Mouse (Mus musculus): ENCODE data around the gene 1520401A03Rik. TPM values are rescaled to one million over a fixed set of nuclear protein-coding genes. Genes with fewer than 3 reads are reported as not detected.

1520401A03Rik gene
- total RNA-seq, 2 experiments from 2014 or later, result not detected

DNA sequence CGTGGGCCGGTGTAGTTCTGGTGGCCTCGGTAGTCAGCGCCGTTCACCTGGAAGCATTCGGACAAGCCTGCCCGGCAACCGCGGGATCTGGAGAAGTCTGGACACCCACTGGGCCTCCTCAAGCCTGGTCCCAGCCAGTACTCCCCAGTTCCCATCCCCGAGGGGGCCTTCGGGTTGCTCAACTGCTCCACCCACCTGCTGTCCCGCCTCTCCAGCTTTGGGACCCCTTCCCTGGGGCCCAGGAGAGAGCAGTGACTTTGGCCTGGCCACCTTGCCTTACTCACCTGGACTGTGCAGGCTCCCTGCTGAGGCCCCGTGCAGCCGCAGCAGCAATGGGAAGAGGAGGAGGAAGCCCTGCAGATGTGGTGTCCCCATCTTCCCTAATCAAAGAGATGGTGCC is 22.1 kb upstream of the 1520401A03Rik start:
- no peak for ATAC-seq (replicated peaks; ENCODE audit: low FRiP score, poor library complexity, severe bottlenecking)

DNA sequence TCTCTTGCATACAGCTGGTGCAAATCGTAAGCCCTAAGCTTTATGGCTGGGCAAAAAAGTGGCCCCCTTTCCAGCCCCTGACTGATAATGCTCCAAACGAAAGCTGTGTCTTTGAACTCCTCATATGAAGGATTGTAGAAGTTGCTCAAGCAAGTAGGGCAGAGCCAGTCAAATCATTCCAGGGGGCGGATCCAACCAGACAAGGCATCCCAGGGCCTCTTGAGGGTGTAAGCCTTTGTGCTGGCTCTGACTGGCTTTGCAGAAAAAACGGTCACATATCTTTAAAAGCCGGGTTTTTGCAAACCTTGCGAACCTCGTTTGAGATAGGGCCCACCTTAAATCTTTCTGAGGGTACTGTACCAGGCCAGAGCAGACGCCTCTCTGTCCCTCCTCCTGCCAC is 21.5 kb upstream of the 1520401A03Rik start:
- no peak for ATAC-seq (replicated peaks; ENCODE audit: low FRiP score, poor library complexity, severe bottlenecking)

DNA sequence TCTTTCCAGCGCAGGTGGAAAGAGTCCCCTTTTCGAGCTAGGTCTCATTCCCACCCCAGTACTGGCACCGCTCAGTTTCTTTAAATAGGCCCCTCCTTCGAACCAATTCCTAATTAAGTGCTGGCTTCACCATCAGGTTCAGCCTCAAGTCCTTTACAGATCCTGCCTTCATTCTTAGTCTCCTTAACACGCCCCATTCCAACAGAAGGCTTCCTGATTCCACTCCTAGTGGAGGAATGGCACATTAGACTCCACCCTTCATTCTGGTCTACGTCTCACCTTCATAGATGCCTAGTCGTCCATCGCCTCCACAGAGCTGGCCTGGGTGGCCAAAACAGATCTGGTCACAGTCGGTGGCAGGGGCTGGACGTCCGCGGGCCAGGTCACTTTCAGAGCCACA is 20.4 kb upstream of the 1520401A03Rik start:
- no peak for ATAC-seq (replicated peaks; ENCODE audit: low FRiP score, poor library complexity, severe bottlenecking)

DNA sequence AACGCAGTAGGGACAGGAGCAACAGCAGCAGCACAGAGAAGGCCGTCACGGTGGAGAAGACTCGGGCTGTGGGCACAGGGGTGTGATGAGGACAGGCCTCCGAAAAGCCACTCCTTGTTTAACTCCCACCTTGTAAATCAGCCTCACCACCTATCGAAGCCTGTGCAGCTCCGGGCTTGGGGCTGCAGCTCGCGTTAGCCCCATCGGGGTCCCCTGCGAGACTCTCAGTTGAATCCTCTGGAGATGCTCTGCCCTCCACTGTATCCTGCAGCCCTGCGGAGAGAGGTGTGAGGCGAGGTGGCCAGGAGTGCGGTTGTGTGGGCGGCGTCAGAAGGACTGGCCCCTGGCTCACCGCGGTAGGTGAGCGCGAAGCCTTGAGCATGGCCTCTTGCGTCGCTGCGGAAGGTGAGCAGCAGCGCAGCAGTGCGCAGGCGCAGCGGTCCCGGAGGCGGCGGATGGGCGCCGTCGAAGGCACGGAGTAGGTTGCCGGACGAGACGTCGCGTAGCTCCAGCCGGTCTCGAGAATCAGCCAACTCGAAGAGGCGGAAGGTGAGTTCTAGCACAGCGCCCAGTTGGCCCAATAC is 19.7 kb upstream of the 1520401A03Rik start:
- no peak for ATAC-seq (replicated peaks; ENCODE audit: low FRiP score, poor library complexity, severe bottlenecking)

DNA sequence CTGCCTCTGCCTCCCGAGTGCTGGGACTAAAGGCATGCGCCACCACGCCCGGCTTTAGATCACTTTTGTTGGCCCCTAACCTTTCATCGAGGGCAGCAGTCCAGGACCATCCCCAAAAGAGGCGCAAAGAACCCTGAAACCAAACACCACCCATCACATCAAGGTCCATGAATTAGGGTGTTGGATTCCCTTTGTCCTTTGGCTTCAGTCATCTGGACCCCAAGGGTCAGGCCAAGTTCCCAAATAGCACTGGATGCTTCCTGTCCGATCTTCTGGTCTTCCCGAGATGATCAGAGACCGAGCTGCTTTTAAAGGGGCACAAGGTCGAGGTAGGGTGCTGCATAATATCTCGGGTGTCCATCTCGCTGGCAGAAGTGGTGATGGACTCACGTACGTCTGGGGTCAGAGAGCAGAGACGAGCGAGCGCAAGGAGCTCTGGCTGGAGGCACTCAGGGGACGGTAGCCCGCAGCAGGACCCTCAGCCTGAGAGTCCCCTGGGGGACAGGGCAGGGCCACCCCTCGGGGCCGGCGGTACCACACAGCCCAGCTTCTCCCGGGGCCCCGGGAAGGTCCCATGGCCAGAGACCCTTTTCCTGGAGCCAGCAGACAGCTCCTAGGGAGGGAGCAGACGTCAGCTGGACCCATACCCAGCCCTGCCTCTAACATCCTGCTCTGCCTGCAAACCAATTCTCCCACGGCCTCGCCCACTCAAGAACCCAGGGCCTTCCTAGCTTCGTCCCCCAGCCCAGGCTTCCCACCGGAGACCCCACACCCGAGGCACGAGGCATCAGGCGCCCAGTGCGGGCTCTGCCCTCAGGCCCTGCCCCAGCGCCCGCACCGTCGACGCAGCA is 19.0 kb upstream of the 1520401A03Rik start:
- ATAC-seq (replicated peaks; ENCODE audit: low FRiP score, poor library complexity, severe bottlenecking), result no peak

DNA sequence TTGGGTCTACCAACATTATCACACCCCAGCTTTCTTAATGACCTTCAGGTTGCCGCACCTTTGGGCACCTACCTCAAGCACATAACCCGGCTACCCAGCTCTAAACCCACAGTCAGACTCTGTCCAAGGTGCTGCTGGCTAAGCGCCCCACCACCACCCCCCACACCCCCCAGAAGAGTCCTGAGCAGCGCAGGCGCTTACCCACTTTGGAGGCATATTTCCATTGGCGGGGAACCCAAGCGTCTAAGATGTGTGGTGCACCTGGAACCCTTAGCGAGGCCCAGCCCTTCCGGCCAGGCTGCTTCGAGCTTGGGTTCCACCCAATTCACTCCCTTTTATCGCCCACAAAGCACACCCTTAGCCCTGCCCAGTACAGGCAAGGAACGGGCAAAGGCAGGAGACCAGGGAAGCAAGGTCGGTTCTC is 18.0 kb upstream of the 1520401A03Rik start, which contains the start of gene Paqr4:
TSS of gene Paqr4 (minus strand) at position 270 of the 424 bp plus-strand sequence.
- ATAC-seq (replicated peaks; ENCODE audit: low FRiP score, poor library complexity, severe bottlenecking), result peak; percentile 72

DNA sequence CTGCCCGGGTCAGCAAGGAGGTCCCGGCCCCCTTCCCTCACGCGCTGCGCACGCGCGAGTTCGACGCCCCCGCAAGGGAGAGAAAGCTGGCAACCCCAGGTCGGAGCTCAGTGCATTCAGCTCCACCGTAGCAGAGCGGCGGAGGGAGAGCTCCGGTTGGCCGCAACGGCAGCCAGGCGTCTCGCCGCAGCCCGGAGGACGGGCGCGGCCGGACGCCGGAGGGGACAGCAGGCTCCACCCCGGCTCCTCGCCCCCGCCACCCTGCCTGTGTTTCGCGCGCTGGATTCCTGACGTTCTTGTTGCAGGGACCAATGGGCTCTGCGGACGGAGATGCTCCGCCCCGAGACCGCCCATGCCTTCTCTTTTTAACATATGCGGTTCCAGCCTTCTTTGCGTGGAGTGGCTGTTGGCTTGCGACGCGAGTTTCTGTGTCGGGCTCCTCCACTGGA is 17.6 kb upstream of the 1520401A03Rik start:
- peak; percentile 86 for ATAC-seq (replicated peaks; ENCODE audit: low FRiP score, poor library complexity, severe bottlenecking)

DNA sequence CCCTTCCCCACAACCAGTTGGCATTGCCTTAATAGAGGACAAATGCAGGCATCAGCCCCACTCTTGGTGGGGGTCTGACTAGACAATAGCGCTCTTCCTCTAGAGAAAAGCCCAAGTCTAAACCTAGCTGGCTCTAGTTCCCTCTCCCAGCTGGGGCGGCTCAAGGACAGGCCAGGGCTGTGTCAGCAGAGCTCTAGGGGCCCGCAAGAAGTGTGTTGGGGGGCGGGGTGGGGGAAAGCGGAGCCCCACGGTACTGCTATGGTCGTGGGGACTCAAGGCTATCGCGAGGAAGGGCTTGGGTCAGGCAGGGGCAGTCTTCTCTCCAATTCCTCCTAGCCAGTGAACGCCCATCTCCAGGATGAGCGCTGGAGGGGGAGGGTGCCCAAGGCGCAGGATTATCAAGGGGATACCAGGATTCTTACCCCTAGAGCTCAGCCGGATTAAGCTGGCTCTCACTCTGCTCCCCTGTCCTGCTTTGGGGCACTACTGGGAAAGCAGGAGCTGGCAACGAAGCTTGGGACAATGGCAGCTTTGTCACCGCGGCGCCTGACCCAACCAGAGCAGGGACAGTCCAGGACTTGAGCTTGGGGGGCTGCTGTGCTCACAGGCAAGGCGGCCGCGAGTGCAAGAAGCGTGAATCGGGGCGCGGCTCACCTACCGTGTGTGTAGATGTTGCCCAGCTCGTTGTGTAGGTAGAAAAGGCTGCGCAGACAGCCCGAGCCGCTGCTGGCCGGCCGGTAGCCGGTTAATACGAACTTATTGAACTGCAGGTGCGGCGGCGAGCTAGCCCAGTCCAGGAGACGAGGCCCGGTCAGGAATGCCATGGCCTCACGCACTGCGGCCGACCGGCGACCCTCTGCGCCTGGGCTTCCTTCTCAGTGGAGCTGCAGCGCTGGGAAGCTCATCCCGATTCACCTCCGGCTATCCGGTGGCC is 16.9 kb upstream of the 1520401A03Rik start:
- peak; percentile 10; the same call in 1 of the 2 replicates for ATAC-seq (replicated peaks; ENCODE audit: low FRiP score, poor library complexity, severe bottlenecking)

DNA sequence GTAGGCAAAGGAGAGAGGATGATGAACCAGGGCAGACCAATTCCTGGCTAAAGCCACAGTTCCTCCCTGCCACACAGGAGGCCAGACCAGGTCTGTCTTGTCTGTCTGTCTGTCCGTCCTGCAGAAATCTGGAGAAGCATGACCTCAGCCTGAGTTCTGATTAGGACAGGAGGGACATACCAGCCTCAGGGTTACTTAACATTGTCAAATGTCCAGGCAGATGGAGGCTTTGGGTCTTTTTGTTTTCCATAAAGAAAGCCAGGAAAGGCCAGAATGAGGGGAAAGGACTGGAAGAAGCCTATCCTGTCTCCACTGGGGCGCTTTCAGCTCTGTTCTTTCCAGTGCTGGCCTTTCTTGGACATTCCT is 16.2 kb upstream of the 1520401A03Rik start:
- no peak for ATAC-seq (replicated peaks; ENCODE audit: low FRiP score, poor library complexity, severe bottlenecking)

DNA sequence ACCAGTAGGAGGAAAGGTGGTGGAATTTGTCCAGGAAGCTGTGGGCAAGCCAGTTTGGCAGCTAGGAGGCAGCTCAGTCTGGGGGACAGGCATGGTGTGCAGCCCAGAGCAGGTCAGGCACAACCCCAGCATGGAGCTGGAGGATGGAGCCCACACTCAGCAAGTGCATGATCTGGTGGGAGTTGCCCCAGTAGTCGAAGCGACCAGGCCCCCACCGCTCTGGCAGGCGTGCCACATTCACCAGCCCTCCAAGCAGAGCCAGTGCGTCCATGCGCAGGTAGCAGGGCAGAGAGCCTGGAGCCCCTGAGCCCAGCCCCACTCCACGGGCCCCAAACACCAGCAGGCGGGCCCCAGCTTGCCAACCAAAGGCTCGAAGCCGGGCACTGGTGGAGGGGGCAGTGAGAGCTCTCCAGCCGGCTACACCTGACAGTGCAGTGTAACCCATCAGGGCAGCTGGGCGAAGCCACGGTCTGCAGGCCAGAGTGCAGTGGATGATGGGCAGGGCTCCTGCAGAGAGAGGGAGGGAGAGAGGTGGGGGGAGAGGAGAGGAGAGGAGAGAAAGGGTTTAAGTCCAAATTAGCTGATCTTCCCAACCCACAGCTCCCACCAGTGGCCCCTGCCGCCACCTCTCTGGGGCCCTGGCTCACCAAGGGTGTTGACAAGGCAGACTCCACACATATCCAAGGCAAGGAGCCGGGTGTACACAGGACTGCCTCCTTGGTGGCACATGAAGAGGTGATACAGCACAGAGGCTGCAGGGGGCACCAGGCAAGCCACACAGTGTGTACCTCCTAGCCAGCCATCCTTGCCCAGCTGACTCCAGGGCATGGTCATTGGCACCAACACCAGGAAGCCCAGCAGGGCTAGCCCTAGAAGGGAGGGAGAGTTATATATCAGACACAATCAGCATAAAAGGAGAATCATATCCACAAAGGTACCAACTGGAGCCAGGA is 15.2 kb upstream of the 1520401A03Rik start:
- no peak for ATAC-seq (replicated peaks; ENCODE audit: low FRiP score, poor library complexity, severe bottlenecking)

DNA sequence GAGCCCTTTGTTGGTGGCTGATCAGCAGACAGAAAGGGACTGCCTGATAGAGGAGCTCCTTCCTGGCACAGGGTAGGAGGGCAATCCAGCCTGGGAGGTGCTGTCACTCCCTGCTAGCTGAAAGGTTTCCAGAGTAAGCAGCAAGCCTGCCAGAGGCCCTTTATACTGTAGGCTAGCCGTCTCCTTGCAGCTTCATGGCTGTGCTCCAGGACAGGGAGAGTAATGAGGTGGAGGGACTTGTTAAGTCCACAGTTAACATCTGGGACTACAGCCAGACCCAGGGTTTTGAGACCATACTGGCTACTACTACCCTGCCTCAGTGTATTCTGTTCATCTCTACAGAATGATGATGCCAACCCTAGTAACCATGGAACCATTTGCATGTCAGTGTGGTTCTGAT is 11.8 kb upstream of the 1520401A03Rik start:
- no peak for ATAC-seq (replicated peaks; ENCODE audit: low FRiP score, poor library complexity, severe bottlenecking)

DNA sequence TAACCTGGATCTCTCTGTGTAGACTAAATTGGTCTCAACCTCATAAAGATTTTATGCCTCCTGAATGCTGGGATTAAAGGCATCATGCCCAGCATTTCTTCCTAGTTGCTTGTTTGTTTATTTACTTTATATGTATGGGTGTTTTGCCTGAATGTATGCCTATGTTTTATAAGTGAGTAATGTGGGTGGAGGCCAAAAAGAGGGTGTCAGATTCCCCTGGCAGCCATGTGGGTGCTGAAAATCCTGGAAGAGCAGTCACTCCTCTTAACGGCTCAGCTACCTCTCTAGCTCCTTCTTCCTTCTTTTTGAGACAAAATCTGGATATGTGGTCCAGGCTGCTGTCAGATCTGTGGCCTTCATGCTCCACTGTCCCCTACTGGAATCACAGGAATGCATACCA is 7.9 kb upstream of the 1520401A03Rik start:
- ATAC-seq (replicated peaks; ENCODE audit: low FRiP score, poor library complexity, severe bottlenecking), result no peak

DNA sequence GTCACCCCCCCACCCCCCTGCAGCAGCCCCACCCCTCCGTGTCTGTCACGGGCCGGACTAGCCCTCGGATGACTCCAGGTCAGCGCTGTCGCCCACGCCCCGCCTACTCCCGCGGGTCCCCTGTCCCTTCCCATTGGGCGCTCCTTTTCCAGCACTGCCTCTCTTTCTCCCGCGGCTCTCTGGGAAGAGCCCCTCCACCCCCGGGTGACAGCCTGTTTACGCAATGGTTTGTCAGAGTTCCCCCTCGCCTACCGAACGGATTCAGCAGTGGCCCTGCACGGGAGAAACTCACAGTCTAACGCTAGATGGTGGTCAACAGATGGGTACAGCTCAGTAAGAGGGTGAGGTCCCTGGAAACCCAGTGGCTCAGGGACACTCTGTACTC is 4.2 kb upstream of the 1520401A03Rik start:
- ATAC-seq (replicated peaks; ENCODE audit: low FRiP score, poor library complexity, severe bottlenecking), result peak; percentile 71

DNA sequence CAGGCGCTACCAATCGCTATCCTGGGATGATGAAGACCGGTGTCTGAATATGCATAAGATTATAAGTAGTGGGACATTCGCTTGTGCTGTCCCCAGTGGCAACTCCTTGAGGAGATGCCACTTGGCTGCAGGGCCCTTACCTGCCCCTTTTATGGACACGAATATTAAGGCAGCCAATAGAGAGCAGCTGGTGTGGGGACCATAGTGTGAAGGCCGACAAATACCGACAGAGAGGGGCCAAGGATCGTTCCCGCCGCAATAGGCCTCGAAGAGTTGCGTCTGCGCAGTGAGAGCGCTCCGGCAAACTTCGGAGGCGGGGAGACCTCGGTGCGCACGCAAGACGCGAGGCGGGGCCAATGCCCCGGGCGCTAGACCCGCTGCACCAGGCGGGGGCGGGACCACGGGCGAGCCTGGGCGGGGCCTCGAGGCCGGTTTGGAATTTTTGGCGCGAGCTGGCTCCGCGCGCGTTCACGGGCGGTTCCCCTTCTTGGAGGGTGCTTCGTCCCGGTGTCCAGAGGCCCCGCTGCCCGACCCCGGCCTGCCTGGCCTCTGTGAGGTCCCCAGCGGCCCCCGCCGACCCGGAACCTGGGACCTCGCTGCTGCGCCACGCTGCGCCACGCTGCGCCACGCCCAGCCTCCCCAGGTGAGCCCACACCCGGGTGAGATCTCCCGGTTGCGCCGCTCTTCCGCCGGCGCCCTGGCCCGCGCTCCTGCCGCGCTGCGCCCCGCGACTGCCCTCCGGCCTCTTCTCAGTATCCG is 3.6 kb upstream of the 1520401A03Rik start, which contains the start of gene Pkmyt1:
TSS of gene Pkmyt1 (plus strand) at position 338 of the 759 bp plus-strand sequence.
- ATAC-seq (replicated peaks; ENCODE audit: low FRiP score, poor library complexity, severe bottlenecking), result peak; percentile 93

DNA sequence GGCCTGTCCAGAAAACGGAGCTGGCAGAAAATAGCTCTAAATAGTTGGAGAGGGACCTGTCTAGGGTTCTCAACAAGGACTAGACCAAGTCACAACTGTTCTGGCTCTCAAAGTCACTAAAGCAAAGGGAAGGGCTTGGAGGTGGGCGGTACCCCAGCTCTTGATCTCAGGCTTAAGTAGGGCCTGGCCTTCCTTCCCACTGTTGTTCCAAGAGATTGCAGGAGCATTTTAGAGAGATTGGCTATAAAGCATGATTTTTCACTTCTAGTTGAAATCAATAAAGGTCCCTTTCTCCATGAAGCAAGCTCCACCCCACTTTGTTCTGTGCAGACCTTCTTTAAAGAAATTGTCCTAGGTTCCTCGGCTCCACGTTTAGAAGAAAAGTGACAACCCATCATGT is 2.9 kb upstream of the 1520401A03Rik start:
- no peak for ATAC-seq (replicated peaks; ENCODE audit: low FRiP score, poor library complexity, severe bottlenecking)

DNA sequence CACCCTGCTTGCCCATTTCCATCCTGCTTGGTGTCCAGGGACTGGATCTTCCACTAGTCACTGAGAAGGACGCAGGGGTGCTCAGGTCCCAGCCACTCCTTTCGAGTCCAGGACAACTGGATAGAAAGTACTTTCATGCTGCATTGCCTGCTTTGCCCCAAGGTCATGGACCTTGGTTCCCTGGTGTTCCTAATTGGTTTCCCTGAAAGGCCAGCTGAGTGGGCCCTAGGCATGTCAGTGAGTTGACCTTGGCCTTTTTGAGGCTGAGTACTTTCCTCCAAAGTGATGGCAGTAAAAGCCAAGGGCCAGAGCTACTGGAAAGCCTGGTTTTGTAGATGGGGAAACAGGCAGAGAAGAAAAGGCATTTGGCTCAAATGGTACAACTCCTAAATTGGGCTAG is 697 bp downstream of the 1520401A03Rik start:
- ATAC-seq (replicated peaks; ENCODE audit: low FRiP score, poor library complexity, severe bottlenecking), result no peak

DNA sequence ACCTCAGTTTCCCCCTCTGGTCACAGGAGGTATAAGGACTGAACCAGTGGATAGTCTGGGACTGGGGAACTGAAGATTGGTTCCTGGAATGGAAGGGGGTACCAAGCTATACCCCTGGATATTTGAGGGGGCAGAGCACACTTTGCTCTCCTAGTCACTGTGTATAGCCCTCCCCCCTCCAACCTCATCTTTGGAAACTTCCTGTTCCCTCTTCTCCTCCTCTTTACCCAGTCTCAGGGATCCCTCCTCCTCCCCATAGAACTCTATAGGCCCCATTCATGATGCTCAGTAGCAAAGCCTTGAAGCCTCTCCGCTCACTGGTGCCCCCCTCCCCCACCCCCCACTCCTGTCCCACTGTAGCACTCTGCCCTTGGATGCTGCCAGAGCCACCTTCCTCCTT is 3.1 kb downstream of the 1520401A03Rik start:
- no peak for ATAC-seq (replicated peaks; ENCODE audit: low FRiP score, poor library complexity, severe bottlenecking)

DNA sequence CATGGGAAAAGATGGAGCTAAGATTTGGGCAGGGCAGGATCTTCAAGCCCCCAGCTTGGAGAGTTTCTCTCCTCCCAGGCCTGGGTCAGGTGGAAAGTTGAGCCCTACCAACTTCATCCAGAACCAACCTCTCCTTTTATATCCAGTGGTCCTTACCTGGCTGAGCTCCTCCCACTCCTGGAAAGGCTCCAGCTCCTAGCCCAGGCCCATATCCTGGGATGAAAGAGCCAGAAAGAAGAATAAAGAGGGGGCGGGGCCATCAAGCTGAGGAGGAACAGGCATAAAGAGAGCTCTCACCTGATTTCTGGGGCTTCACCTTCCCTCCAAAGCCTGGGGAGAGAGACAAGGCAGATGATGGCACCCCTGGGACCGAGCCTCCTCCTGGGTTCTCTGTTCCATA is 5.6 kb downstream of the 1520401A03Rik start:
- no peak for ATAC-seq (replicated peaks; ENCODE audit: low FRiP score, poor library complexity, severe bottlenecking)
